Mouse (Mus musculus) fat pad, adult 2 months (tissue): ENCODE measurements around the gene Afdn.

ENCODE experiments used
- DNase-seq: peaks from one replicate; pipeline ENCODE4 v3.0.0-alpha.2; 2011; ENCODE audit warnings: low read depth, low spot score; ENCODE audit errors: extremely low read depth

The Afdn gene

DNA sequence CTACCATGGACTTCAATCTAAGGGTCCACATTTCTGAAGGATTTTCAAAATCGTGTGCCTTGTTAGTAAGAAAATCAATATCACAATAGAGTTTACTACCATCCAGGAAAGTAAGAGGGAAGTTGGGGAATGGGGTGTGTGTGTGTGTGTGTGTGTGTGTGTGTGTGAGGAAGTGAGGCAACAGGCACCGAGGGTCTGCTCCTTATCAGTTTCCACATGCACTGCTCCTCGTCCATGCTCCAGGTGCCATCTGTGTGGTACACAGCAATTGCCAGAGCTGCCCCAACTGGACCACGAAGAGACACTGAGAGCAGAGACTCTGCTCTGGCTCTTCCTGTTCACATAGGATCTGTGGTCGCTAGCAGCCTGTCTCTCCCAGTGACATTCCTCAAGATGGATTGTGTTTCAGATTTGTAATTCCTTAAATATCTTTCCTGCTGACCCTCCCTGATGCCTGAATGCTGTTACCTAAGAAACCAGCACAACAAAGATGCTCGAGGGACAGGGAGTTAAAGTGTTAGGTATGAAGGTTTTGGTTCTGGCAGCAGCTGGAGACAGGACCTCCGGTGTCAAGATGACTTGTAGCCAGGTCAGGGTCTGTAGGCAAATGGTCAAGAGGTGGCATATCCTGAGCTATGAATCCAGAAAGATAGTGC is 22.1 kb upstream of the Afdn start:
- no peak for DNase-seq

DNA sequence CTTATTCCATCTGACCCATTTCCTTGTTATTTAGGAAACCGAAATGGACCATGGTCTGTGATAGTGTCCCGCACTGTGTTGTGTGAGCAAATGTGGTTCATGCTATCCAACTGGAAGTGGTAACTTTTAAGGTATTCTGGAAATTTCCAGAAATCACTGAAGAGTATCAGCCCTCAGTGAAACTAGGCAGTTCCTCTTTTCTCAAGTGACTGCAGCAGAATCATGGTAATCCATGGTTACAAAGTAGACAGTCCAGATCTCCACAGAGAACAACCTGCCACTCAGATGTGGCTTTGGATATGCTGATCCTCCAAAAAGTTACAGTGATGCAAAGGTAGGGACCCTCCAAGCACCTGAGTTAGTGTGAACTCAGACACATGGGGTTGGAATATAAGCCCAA is 21.4 kb upstream of the Afdn start:
- no peak for DNase-seq

GRCm38 (mm10) chr17:13739981-13740380 is 20.4 kb upstream of the Afdn start:
- DNase-seq, result no peak

- no peak for DNase-seq
These were observed 19.5 kb upstream of the Afdn start for GRCm38 (mm10) chr17:13740796-13741195.

DNA sequence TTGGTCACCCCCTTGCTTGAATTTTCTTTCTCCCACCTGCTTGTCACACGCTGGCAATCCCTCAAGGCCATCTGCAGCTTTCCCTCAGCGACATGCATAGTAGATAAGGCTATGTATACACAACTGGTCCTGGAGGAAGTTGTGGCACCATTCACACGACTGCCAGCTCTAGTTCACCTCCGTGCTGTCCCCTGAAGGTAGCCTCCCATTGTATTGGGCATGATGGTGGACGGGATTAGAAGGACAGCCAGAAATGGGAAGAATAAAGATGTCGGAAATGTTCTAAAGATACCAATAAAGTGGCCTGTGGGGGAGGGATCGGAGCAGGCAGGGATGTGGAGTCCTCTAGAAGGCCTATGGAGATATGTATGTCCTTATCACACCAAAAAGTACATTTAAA is 18.7 kb upstream of the Afdn start:
- DNase-seq, result no peak

- DNase-seq, result no peak
These were observed 18.0 kb upstream of the Afdn start for GRCm38 (mm10) chr17:13742334-13742733.

GRCm38 (mm10) chr17:13742941-13743708 is 17.2 kb upstream of the Afdn start:
- no peak for DNase-seq

DNA sequence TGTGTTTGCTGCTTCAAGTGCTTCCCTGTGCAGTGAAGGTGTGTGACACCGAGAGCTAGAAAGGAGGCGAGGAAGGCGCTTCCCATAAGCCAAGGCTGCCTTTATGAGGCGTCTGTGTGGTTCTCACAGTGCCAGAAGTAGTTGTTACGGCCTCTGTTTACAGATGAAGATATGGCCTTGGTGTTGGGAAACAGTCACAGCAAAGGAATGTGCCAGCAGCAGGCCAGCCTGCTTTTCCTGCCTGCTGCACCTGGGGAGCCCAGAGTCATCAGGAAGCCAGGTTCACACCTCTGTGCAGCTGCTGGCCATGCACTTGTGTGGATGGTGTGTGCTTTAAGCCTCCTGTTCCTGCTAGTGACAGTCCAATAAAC is 16.6 kb upstream of the Afdn start:
- DNase-seq, result peak; percentile 21

DNA sequence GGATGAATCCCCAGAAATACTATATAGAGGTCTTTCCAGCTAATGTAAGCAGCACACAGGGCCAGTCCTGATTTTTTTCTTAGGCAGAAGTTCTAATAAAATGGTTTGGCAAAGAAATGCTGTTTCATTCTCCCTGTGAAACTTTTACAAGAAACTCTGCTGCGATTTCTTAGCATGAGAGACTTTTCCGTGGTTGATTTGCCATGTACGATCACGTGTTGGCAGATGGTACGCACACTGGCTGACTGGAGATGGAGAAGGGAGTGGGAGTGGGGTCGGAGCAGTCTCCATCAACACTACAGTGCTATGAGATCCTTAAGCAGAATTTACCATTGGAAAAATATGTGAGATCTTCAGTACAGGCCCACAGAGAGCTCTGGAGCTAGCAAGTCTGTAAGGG is 16.1 kb upstream of the Afdn start:
- no peak for DNase-seq

- no peak for DNase-seq
These were observed 15.5 kb upstream of the Afdn start for GRCm38 (mm10) chr17:13744824-13745223.

- no peak for DNase-seq
These were observed 15.0 kb upstream of the Afdn start for GRCm38 (mm10) chr17:13745373-13745772.

DNA sequence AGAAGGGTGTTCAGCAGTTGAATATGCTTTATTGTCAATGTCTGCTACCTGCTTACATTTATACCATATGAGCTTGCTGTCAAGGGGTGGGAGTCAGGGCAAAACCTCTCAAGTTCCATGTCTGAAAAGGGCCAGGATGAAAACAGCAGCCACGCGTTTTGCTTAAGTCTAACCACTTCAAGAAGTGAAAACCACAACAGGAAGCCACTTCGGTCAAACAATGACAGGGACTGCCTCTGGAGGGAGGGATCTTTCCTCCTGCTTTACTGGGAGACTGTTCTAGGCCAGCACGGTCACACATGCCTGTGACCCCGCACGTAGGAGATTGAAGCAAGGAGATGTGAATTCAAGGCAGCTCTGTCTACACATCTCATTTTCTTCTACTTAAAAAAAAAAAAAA is 14.0 kb upstream of the Afdn start:
- no peak for DNase-seq

DNA sequence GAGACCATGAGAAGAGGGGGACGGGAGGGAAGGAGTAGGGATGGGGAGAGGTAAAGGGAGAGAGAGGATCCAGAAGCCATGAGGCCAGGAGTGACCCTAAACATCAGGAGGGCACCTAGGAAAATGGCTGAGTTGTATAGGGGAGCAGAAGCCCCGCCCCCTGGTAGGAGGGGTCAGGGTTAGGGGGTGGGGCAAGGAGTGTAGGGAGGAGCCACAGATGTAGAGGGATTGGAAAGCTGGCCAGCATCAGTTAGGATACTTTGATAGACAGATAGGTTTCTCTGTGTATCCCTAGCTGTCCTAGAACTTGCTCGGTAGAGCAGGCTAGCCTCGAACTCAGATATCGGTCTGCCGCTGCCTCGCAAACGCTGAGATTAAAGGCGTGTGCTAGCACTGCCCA is 12.7 kb upstream of the Afdn start:
- DNase-seq, result no peak

GRCm38 (mm10) chr17:13749027-13749426 is 11.3 kb upstream of the Afdn start:
- DNase-seq, result no peak

DNA sequence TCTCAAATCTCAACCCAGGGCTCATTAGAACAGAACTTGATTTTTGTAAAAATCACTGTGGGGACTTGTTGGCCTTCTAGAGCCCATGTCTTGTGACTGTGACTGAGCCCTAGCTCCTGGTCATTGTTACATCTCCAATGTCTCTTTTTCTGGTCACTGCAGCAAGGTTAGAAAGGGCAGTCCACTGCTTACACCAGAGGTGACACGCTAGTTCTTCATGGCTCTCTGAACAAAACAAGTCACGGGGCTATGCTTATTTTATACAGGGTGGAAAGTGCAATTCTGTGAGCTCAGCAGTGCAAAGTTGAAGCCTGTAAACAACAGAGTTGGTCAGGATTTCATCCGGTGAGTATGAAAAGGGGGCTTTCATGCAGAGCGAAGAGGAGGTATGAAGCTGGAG is 6.4 kb upstream of the Afdn start:
- no peak for DNase-seq

GRCm38 (mm10) chr17:13754940-13755339 is 5.4 kb upstream of the Afdn start:
- no peak for DNase-seq

- no peak for DNase-seq
These were observed 1.8 kb upstream of the Afdn start for GRCm38 (mm10) chr17:13758586-13758985.

DNA sequence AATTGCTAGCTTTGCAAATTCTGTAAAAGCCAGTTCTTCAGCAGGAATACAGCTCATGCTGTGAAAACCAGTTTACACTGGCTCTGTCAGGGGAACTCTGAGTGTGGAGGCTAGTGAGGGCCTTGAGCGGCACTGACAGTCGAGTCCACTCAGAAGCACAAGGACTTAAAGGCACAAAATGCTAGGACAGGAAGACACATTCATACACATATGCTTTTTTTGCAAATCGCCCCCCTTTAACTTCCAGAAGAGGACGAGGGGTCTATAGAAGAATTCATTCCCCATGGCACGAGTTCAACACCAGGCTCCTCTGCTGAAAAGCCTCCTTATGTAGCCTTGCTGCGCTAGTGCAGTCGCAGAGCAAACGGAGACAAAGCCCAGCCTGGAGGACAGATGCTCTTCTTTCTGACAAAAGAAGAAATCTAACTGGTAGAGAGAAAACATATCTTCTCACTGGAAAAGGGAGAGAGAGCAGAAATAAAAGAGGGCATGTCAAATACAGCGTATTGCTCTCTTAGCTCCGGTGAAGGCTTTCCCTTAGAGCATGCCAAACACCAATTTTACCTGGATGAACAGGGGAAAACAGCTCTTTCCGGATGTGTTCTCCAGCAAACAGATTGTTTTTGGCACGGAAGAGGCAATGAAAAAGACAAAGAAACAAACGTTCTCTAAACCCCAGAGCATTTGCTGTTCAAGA is 1.0 kb upstream of the Afdn start:
- no peak for DNase-seq

- DNase-seq, result no peak
These were observed 388 bp downstream of the Afdn start for GRCm38 (mm10) chr17:13760675-13761178.

GRCm38 (mm10) chr17:13761179-13761913 is 1.0 kb downstream of the Afdn start, which contains the start of gene Tcte2:
Gene Tcte2, minus strand, starts transcription at chr17:13761825.
- no peak for DNase-seq

DNA sequence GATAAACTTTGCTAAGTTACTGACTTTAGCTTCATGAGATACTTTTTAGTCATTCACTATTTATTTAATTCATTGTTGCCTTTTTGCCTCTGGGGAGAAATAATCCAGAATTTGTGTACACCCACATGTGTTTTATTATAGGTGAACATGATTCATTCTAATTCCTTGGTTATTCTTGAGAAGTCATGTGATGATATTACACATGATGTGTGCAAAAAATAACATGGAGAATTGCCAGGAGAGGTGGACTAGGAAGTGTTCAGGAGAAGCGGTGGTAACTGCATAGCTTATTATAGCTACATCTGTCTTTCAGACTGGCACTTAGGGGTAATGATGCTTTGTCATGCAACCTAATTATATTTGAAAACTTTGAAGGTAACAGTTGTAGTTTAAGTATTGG is 3.5 kb downstream of the Afdn start:
- DNase-seq, result peak; percentile 21
